Mouse (Mus musculus): ENCODE measurements around the gene Fbxl20.

GRCm38 (mm10) chr11:98101332-98101731 lies 48.9 kb downstream of the Fbxl20 start:
- TF ChIP-seq CTCF (IDR thresholded peaks at IDR 0.05; ENCODE audit: extremely low read depth, insufficient read depth, insufficient read length, insufficient replicate concordance) (no peak), POLR2A (IDR thresholded peaks at IDR 0.05; ENCODE audit: low read depth, low read length) (no peak)
